Mouse (Mus musculus) liver, embryonic 14 days (tissue): ENCODE data around the gene B430306N03Rik. TPM values are rescaled to one million over a fixed set of nuclear protein-coding genes. Genes with fewer than 3 reads are reported as not detected.

Experiments used
- polyA plus RNA-seq: library from polyadenylated mRNA; depleted of rRNA; stranded (reverse); fragments of >200 nt; gene quantifications from 2 replicates; pipeline ENCODE4 v1.2.3, GENCODE M21; 2012; rRNA removed

B430306N03Rik gene
- polyA plus RNA-seq, result 1.7 and 2.1 TPM in 2 replicates

GRCm38 (mm10) chr17:48315905-48316579 is at the start of gene B430306N03Rik:
Gene B430306N03Rik, plus strand, starts transcription at chr17:48316141.

GRCm38 (mm10) chr17:48299203-48299602 is 16.7 kb upstream of the B430306N03Rik start, which contains the start of gene Treml2:
Gene Treml2, plus strand, starts transcription at chr17:48299498.

GRCm38 (mm10) chr17:48346231-48346630 is 30.3 kb downstream of the B430306N03Rik start, which contains the start of gene Trem2:
Gene Trem2, plus strand, starts transcription at chr17:48346401.

GRCm38 (mm10) chr17:48359616-48360015 is 43.7 kb downstream of the B430306N03Rik start, which contains the start of gene Treml1:
Gene Treml1, plus strand, starts transcription at chr17:48359916.

Other genes with a start within 250 kb of the B430306N03Rik start
- gene 1700067P10Rik, start 226.8 kb upstream of the B430306N03Rik start, polyA plus RNA-seq, result not detected in 2 replicates
- 0.07 and 0.17 TPM in 2 replicates for gene 9830107B12Rik, start 169.9 kb upstream of the B430306N03Rik start, polyA plus RNA-seq
- gene A530064D06Rik, start 148.9 kb upstream of the B430306N03Rik start, polyA plus RNA-seq, result 0.24 and 0.25 TPM in 2 replicates
- 0.40 and 0.50 TPM in 2 replicates for gene Trem1, start 83.4 kb upstream of the B430306N03Rik start, polyA plus RNA-seq
- gene Trem3, start 68.4 kb upstream of the B430306N03Rik start, polyA plus RNA-seq, result 1.5 and 2.4 TPM in 2 replicates
- gene Treml4, start 51.8 kb upstream of the B430306N03Rik start, polyA plus RNA-seq, result 3.8 and 5.1 TPM in 2 replicates
- gene Treml2, start 16.6 kb upstream of the B430306N03Rik start, polyA plus RNA-seq, result 10.0 and 11.8 TPM in 2 replicates
- 2.4 and 3.3 TPM in 2 replicates for gene Trem2, start 30.3 kb downstream of the B430306N03Rik start, polyA plus RNA-seq
- 16.0 and 16.5 TPM in 2 replicates for gene Treml1, start 43.8 kb downstream of the B430306N03Rik start, polyA plus RNA-seq
- gene Nfya, start 93.8 kb downstream of the B430306N03Rik start, polyA plus RNA-seq, result 29.1 and 32.4 TPM in 2 replicates
- 30.8 and 34.0 TPM in 2 replicates for gene Oard1, start 93.9 kb downstream of the B430306N03Rik start, polyA plus RNA-seq
- gene Apobec2, start 116.8 kb downstream of the B430306N03Rik start, polyA plus RNA-seq, result 0.22 and 1.00 TPM in 2 replicates
- gene Tspo2, start 135.4 kb downstream of the B430306N03Rik start, polyA plus RNA-seq, result 159 and 194 TPM in 2 replicates
- gene Unc5cl, start 138.8 kb downstream of the B430306N03Rik start, polyA plus RNA-seq, result 3.9 and 4.6 TPM in 2 replicates